Mouse (Mus musculus): Measurements from ENCODE around the gene Senp1. TPM values are rescaled to one million over a fixed set of nuclear protein-coding genes. Genes with fewer than 3 reads are reported as not detected.

The Senp1 gene
- polyA plus RNA-seq, 1 experiment from 2014 or later, result 28.1 TPM

Other genes starting within 250 kb of the Senp1 start
- gene Hdac7, start 249.2 kb downstream of the Senp1 start, polyA plus RNA-seq (2015; fragmentation: Nextera tagmentation; extraction: Ambion mirVana), result 37.6 and 37.9 TPM in 2 replicates
- 8.1 and 10.1 TPM in 2 replicates for gene Vdr, start 183.1 kb downstream of the Senp1 start, polyA plus RNA-seq (2015; fragmentation: Nextera tagmentation; extraction: Ambion mirVana)
- 52.6 and 60.8 TPM in 2 replicates for gene Tmem106c, start 129.5 kb downstream of the Senp1 start, polyA plus RNA-seq (2015; fragmentation: Nextera tagmentation; extraction: Ambion mirVana)
- gene Col2a1, start 89.0 kb downstream of the Senp1 start, polyA plus RNA-seq (2015; fragmentation: Nextera tagmentation; extraction: Ambion mirVana), result 225 and 386 TPM in 2 replicates
- gene Pfkm, start 1.2 kb downstream of the Senp1 start, polyA plus RNA-seq (2015; fragmentation: Nextera tagmentation; extraction: Ambion mirVana), result 49.2 and 49.9 TPM in 2 replicates
- gene Asb8, start 71.9 kb upstream of the Senp1 start, polyA plus RNA-seq (2015; fragmentation: Nextera tagmentation; extraction: Ambion mirVana), result 47.8 and 48.5 TPM in 2 replicates
- gene Ccdc184, start 73.4 kb upstream of the Senp1 start, polyA plus RNA-seq (2015; fragmentation: Nextera tagmentation; extraction: Ambion mirVana), result 2.1 and 2.9 TPM in 2 replicates
- gene Olfr288, start 101.8 kb upstream of the Senp1 start, polyA plus RNA-seq (2015; fragmentation: Nextera tagmentation; extraction: Ambion mirVana), result not detected in 2 replicates
- gene Gm44579, start 127.2 kb upstream of the Senp1 start, polyA plus RNA-seq (2015; fragmentation: Nextera tagmentation; extraction: Ambion mirVana), result not detected in 2 replicates
- not detected in 2 replicates for gene Olfr287, start 127.3 kb upstream of the Senp1 start, polyA plus RNA-seq (2015; fragmentation: Nextera tagmentation; extraction: Ambion mirVana)
- gene Olfr286, start 140.7 kb upstream of the Senp1 start, polyA plus RNA-seq (2015; fragmentation: Nextera tagmentation; extraction: Ambion mirVana), result 0.09 TPM in 1 of 2 replicates, not detected in the other
- not detected in 2 replicates for gene H1fnt, start 163.5 kb upstream of the Senp1 start, polyA plus RNA-seq (2015; fragmentation: Nextera tagmentation; extraction: Ambion mirVana)
- 0.75 and 0.83 TPM in 2 replicates for gene Zfp641, start 202.4 kb upstream of the Senp1 start, polyA plus RNA-seq (2015; fragmentation: Nextera tagmentation; extraction: Ambion mirVana)
- gene Olfr285, start 223.6 kb upstream of the Senp1 start, polyA plus RNA-seq (2015; fragmentation: Nextera tagmentation; extraction: Ambion mirVana), result not detected in 2 replicates
- 0.67 and 0.87 TPM in 2 replicates for gene Olfr284, start 247.2 kb upstream of the Senp1 start, polyA plus RNA-seq (2015; fragmentation: Nextera tagmentation; extraction: Ambion mirVana)